In genomic region chr19:16168192-16168591, GRCm38 (mm10) we compare ENCODE assay signal across 8 mouse cellular contexts. TPM values are rescaled to one million over a fixed set of nuclear protein-coding genes. Genes with fewer than 3 reads are reported as not detected.
A peak's percentile ranks its signal among the peaks of the same experiment; 100 is the strongest.
DNase-seq lines count a peak whose midpoint lies in the region; ATAC-seq and TF ChIP-seq lines count a peak whose summit lies in the region.

No protein-coding gene starts in this region.

- no peak for TF ChIP-seq CTCF in kidney, postnatal 0 days (IDR thresholded peaks at IDR 0.05; ENCODE audit: low read depth)

- no peak overlapping the region for H3K9ac ChIP-seq in heart, embryonic 14.5 days (ENCODE audit: low read length)
- 0 out of 2 replicates have a peak overlapping the region, but pooled peaks have one; percentile 9 for H3K9ac ChIP-seq in kidney, postnatal 0 days (ENCODE audit: low read depth, low read length)
- H3K9ac ChIP-seq in stomach, embryonic 16.5 days (ENCODE audit: low read length), result peak overlapping the region; percentile 19; the same call in 1 of the 2 replicates

- 0 out of 2 replicates have a peak, but pooled peaks cover 4% of the 10 kb centered on the region for H3K36me3 ChIP-seq in heart, embryonic 14.5 days (ENCODE audit: control insufficient read depth, insufficient read depth, low read length)
- no peaks in the 10 kb centered on the region for H3K36me3 ChIP-seq in kidney, postnatal 0 days (ENCODE audit: insufficient read depth, low read length)
- no peaks in the 10 kb centered on the region; the same call in 1 of the 2 replicates for H3K36me3 ChIP-seq in stomach, embryonic 16.5 days (ENCODE audit: control insufficient read depth, insufficient read depth, low read length)

- 52% methylated on average over 4 of the region's 4 CpGs for WGBS in heart, embryonic 14.5 days
- 21% methylated on average over 4 of the region's 4 CpGs for WGBS in kidney, postnatal 0 days
- WGBS in stomach, embryonic 16.5 days, result 28% methylated on average over 4 of the region's 4 CpGs

- peak overlapping the region; percentile 46 to 73 for H3K27ac ChIP-seq in heart, embryonic 14.5 days (replicated peaks in 1 of 2; ENCODE audit: control insufficient read depth in 1 of 2, insufficient read depth in 1 of 2, low read depth in 2 of 2, low read length in 2 of 2)
- peak overlapping the region; percentile 86 for H3K27ac ChIP-seq in kidney, postnatal 0 days
- H3K27ac ChIP-seq in stomach, embryonic 16.5 days (ENCODE audit: low read length), result peak overlapping the region; percentile 94

- no peaks in the 10 kb centered on the region for H3K9me3 ChIP-seq in heart, embryonic 14.5 days (ENCODE audit: control insufficient read depth, low read length)
- H3K9me3 ChIP-seq in kidney, postnatal 0 days (replicated peaks; ENCODE audit: low read length), result no peaks in the 10 kb centered on the region
- no peaks in the 10 kb centered on the region for H3K9me3 ChIP-seq in stomach, embryonic 16.5 days (replicated peaks; ENCODE audit: control insufficient read depth, low read length)

- 0 out of 2 replicates have a peak, but pooled peaks have one; percentile 61 for ATAC-seq in heart, embryonic 14.5 days (ENCODE audit: insufficient number of reproducible peaks, insufficient read depth, low FRiP score, low read depth)
- ATAC-seq in kidney, postnatal 0 days (replicated peaks; ENCODE audit: low FRiP score, low read depth), result no peak; the same call in 1 of the 2 replicates
- ATAC-seq in stomach, embryonic 16.5 days (ENCODE audit: insufficient read depth, low FRiP score), result peak; percentile 30; the same call in 1 of the 2 replicates

- no peak overlapping the region for H3K4me2 ChIP-seq in heart, embryonic 14.5 days (ENCODE audit: low read length)
- H3K4me2 ChIP-seq in kidney, postnatal 0 days (ENCODE audit: low read length), result no peak overlapping the region; the same call in 1 of the 2 replicates
- peak overlapping the region; percentile 28 for H3K4me2 ChIP-seq in stomach, embryonic 16.5 days (ENCODE audit: low read depth, low read length)

- no peaks in the 10 kb centered on the region for H3K27me3 ChIP-seq in heart, embryonic 14.5 days (ENCODE audit: control insufficient read depth, insufficient read depth, low read length)
- H3K27me3 ChIP-seq in kidney, postnatal 0 days (ENCODE audit: insufficient read depth, low read length), result no peaks in the 10 kb centered on the region
- H3K27me3 ChIP-seq in stomach, embryonic 16.5 days (ENCODE audit: control insufficient read depth, insufficient read depth, low read length), result no peaks in the 10 kb centered on the region

- H3K4me1 ChIP-seq in heart, embryonic 14.5 days (ENCODE audit: control insufficient read depth in 2 of 2, insufficient read depth in 2 of 2, low read length in 2 of 2), result peaks cover 14 to 49% of the 10 kb centered on the region in 2 experiments
- peaks cover 30% of the 10 kb centered on the region for H3K4me1 ChIP-seq in kidney, postnatal 0 days (replicated peaks; ENCODE audit: insufficient read depth, low read length)
- H3K4me1 ChIP-seq in stomach, embryonic 16.5 days (ENCODE audit: control insufficient read depth, insufficient read depth, low read length), result peaks cover 49% of the 10 kb centered on the region

- H3K4me3 ChIP-seq in heart, embryonic 14.5 days (ENCODE audit: control insufficient read depth in 1 of 2, insufficient read depth in 1 of 2, low read depth in 1 of 2, low read length in 2 of 2), result no peak overlapping the region
- H3K4me3 ChIP-seq in kidney, postnatal 0 days (replicated peaks; ENCODE audit: low read depth, low read length), result no peak overlapping the region
- no peak overlapping the region for H3K4me3 ChIP-seq in stomach, embryonic 16.5 days (replicated peaks; ENCODE audit: low read length)

- DNase-seq in Muller cell, postnatal 12 days (ENCODE audit: inconsistent ontology term), result peak; percentile 35
- DNase-seq in embryo, embryonic 11 days, result peak; percentile 77
- peak; percentile 77 for DNase-seq in kidney, postnatal 0 days (ENCODE audit: low spot score)
- DNase-seq in lung, postnatal 36 days, result peak; percentile 76
- DNase-seq in right cerebral cortex, adult 18-20 months, result no peak
- DNase-seq in thymus, postnatal 4 days, result no peak

RNA-seq across cellular contexts. Expression of gene Gnaq, which starts 35.6 kb away (rescaled TPM):
- 9.2 and 10.1 TPM in 2 replicates for polyA plus RNA-seq in heart, embryonic 14.5 days (2014; fragmentation: Nextera tagmentation; extraction: Ambion mirVana)
- 27.2 and 30.0 TPM in 2 replicates for polyA plus RNA-seq in kidney, postnatal 0 days (2015; fragmentation: Nextera tagmentation; extraction: Ambion mirVana)
- 38.8 and 39.4 TPM in 2 replicates for polyA plus RNA-seq in stomach, embryonic 16.5 days (2015; fragmentation: Nextera tagmentation; extraction: Ambion mirVana)

Comparison
In these comparisons a context has a peak if more than half of its experiments do, and no peak if none do; other contexts are left out.
1. DNase-seq: peak in Muller cell, postnatal 12 days (single experiment), embryo, embryonic 11 days (single experiment), kidney, postnatal 0 days (single experiment) and lung, postnatal 36 days (single experiment); none in right cerebral cortex, adult 18-20 months (single experiment) and thymus, postnatal 4 days (single experiment).
2. Peak in every context shown above with its lines, with median percentiles within 50 percentile points of each other: H3K27ac ChIP-seq.